Mouse (Mus musculus) liver, postnatal 0 days (tissue): ENCODE results near the gene Fam163b. TPM values are rescaled to one million over a fixed set of nuclear protein-coding genes. Genes with fewer than 3 reads are reported as not detected.

Experiments used
- ATAC-seq: fragments of 200-750 bp; cut with Nextera tagmentation; 2 replicates; pipeline ENCODE4 v1.8.0; 2017; ENCODE audit warnings: mild to moderate bottlenecking, moderate library complexity
- DNase-seq: peaks from one replicate; pipeline ENCODE4 v3.0.0-alpha.2; 2016
- H3K27ac ChIP-seq: fragments of 300-500 bp; sonication (generic); 2 replicates; pipeline ENCODE4 v1.5.1; 2014; ENCODE audit warnings: antibody characterized with exemption, moderate library complexity, mild to moderate bottlenecking, low read depth
- H3K27me3 ChIP-seq: fragments of 300-500 bp; sonication (generic); 2 replicates; pipeline ENCODE4 v1.6.1; 2014; ENCODE audit warnings: low read length, control low read depth, mixed read lengths; ENCODE audit not compliant: insufficient read depth
- H3K36me3 ChIP-seq: fragments of 300-500 bp; sonication (generic); replicated peaks from 2 replicates; pipeline ENCODE4 v1.6.1; 2014; ENCODE audit warnings: mild to moderate bottlenecking, control low read depth, low read length, moderate library complexity, mixed read lengths; ENCODE audit not compliant: insufficient read depth
- H3K4me1 ChIP-seq: fragments of 300-500 bp; sonication (generic); 2 replicates; pipeline ENCODE4 v1.6.1; 2014; ENCODE audit warnings: antibody characterized with exemption, mild to moderate bottlenecking, control low read depth; ENCODE audit not compliant: insufficient read depth
- H3K4me2 ChIP-seq: fragments of 300-500 bp; sonication (generic); 2 replicates; pipeline ENCODE4 v1.6.1; 2014; ENCODE audit warnings: low read depth, mild to moderate bottlenecking, low read length, moderate library complexity, mixed read lengths
- H3K4me3 ChIP-seq: fragments of 300-500 bp; sonication (generic); 2 replicates; pipeline ENCODE4 v1.5.1; 2014; ENCODE audit warnings: low read depth, low read length
- H3K9ac ChIP-seq: fragments of 300-500 bp; sonication (generic); replicated peaks from 2 replicates; pipeline ENCODE4 v1.6.1; 2014; ENCODE audit warnings: mild to moderate bottlenecking, moderate library complexity
- H3K9me3 ChIP-seq: fragments of 300-500 bp; sonication (generic); 2 replicates; pipeline ENCODE4 v1.6.1; 2016; ENCODE audit warnings: mild to moderate bottlenecking, control low read depth, low read length, mixed read lengths
- CTCF ChIP-seq: sonication (generic); IDR thresholded peaks from 2 replicates; pipeline ENCODE4 v1.5.1; 2016; ENCODE audit warnings: antibody characterized with exemption, low read depth
- EP300 ChIP-seq: IDR thresholded peaks from 2 replicates; pipeline ENCODE4 v1.6.1; 2016; ENCODE audit warnings: antibody characterized with exemption, low read depth, mild to moderate bottlenecking
- WGBS: fragments of 180-500 bp; shearing (Covaris S2); extraction: QIAGEN DNeasy Blood & Tissue Kit; methylation state at CpG from one replicate; pipeline ENCODE4 v1.1.7; 2014; ENCODE audit not compliant: insufficient replicate concordance; 5-methylcytosine and 5-hydroxymethylcytosine counted together
- polyA plus RNA-seq: library from polyadenylated mRNA; unstranded; fragments of >200 nt; fragmentation: Nextera tagmentation; extraction: Ambion mirVana; gene quantifications from 2 replicates; pipeline ENCODE4 v1.2.1, GENCODE M21; 2015

Gene Fam163b
- not detected in 2 replicates for polyA plus RNA-seq

- no peak within 1 kb of the TSS for H3K4me3 ChIP-seq
Observed at GRCm38 (mm10) chr2:27141950-27142693, at the start of gene Fam163b. Fam163b (minus strand) TSS chr2:27142491.

GRCm38 (mm10) chr2:27189994-27190393 is 47.7 kb upstream of the Fam163b start:
- DNase-seq, result no peak
- Histone ChIP-seq H3K4me2 (no peak overlapping the region), H3K9me3 (no peaks in the 10 kb centered on the region), H3K9ac (no peak overlapping the region), H3K4me3 (no peak overlapping the region), H3K27ac (no peak overlapping the region), H3K36me3 (peaks cover 7% of the 10 kb centered on the region; the same call in 1 of the 2 replicates), H3K4me1 (no peaks in the 10 kb centered on the region), H3K27me3 (no peaks in the 10 kb centered on the region)
- TF ChIP-seq CTCF (no peak), EP300 (no peak)
- no peak for ATAC-seq
- 70% methylated on average over 4 of the region's 4 CpGs for WGBS

More at GRCm38 (mm10) chr2:27141950-27142693, at the start of gene Fam163b:
- TF ChIP-seq CTCF, result no peak
- H3K27me3 ChIP-seq, result peaks cover 26% of the 10 kb centered on the region
- 3% methylated on average over 54 of the region's 62 CpGs for WGBS
- ATAC-seq (peak; percentile 31; the same call in 1 of the 2 replicates), DNase-seq (peak; percentile 52)
- peak within 1 kb of the TSS; percentile 35 for H3K4me2 ChIP-seq
- H3K27ac ChIP-seq, result no peak within 1 kb of the TSS
- H3K9me3 ChIP-seq, result no peaks in the 10 kb centered on the region
- no peaks in the 10 kb centered on the region for H3K36me3 ChIP-seq
- no peak within 1 kb of the TSS for H3K9ac ChIP-seq
- H3K4me1 ChIP-seq, result 0 out of 2 replicates have a peak, but pooled peaks cover 4% of the 10 kb centered on the region

- WGBS, result 68% methylated on average over 6 of the region's 6 CpGs
- no peak overlapping the region for H3K4me2 ChIP-seq
- peaks cover 4% of the 10 kb centered on the region; the same call in 1 of the 2 replicates for H3K36me3 ChIP-seq
- H3K9ac ChIP-seq, result no peak overlapping the region
- no peaks in the 10 kb centered on the region for H3K27me3 ChIP-seq
- TF ChIP-seq EP300, result no peak
- TF ChIP-seq CTCF, result no peak
- ATAC-seq, result 0 out of 2 replicates have a peak, but pooled peaks have one; percentile 15
- no peak overlapping the region for H3K4me3 ChIP-seq
- no peaks in the 10 kb centered on the region for H3K9me3 ChIP-seq
- DNase-seq, result no peak
- H3K4me1 ChIP-seq, result no peaks in the 10 kb centered on the region
- H3K27ac ChIP-seq, result no peak overlapping the region
Observed at GRCm38 (mm10) chr2:27187531-27187930, 45.2 kb upstream of the Fam163b start.

GRCm38 (mm10) chr2:27183734-27184133 is 41.4 kb upstream of the Fam163b start:
- 0 out of 2 replicates have a peak, but pooled peaks cover 4% of the 10 kb centered on the region for H3K36me3 ChIP-seq
- ATAC-seq (no peak), DNase-seq (no peak)
- TF ChIP-seq EP300 (no peak), CTCF (no peak)
- no peak overlapping the region for H3K4me3 ChIP-seq
- H3K27ac ChIP-seq, result no peak overlapping the region
- no peak overlapping the region for H3K4me2 ChIP-seq
- no peaks in the 10 kb centered on the region for H3K9me3 ChIP-seq
- WGBS, result 64% methylated on average over 12 of the region's 12 CpGs
- no peaks in the 10 kb centered on the region for H3K27me3 ChIP-seq
- H3K9ac ChIP-seq, result no peak overlapping the region
- H3K4me1 ChIP-seq, result no peaks in the 10 kb centered on the region

GRCm38 (mm10) chr2:27181907-27182306 is 39.6 kb upstream of the Fam163b start:
- Histone ChIP-seq H3K27me3 (no peaks in the 10 kb centered on the region), H3K4me3 (no peak overlapping the region), H3K4me2 (no peak overlapping the region), H3K36me3 (no peaks in the 10 kb centered on the region), H3K27ac (no peak overlapping the region), H3K4me1 (no peaks in the 10 kb centered on the region), H3K9ac (no peak overlapping the region), H3K9me3 (no peaks in the 10 kb centered on the region)
- TF ChIP-seq CTCF (no peak), EP300 (no peak)
- DNase-seq (no peak), ATAC-seq (no peak)
- WGBS, result 65% methylated on average over 4 of the region's 4 CpGs

- WGBS, result 74% methylated on average over 8 of the region's 8 CpGs
- ATAC-seq (no peak), DNase-seq (no peak)
- Histone ChIP-seq H3K27ac (no peak overlapping the region), H3K4me1 (no peaks in the 10 kb centered on the region), H3K27me3 (no peaks in the 10 kb centered on the region), H3K9me3 (no peaks in the 10 kb centered on the region), H3K9ac (no peak overlapping the region), H3K4me3 (no peak overlapping the region), H3K36me3 (no peaks in the 10 kb centered on the region), H3K4me2 (no peak overlapping the region)
- no peak for TF ChIP-seq CTCF
- no peak for TF ChIP-seq EP300
Observed at GRCm38 (mm10) chr2:27179101-27179500, 36.8 kb upstream of the Fam163b start.
